Mouse (Mus musculus) CH12.LX (cell line): ENCODE results near the gene Natd1. TPM values are rescaled to one million over a fixed set of nuclear protein-coding genes. Genes with fewer than 3 reads are reported as not detected.

Experiments
- DNase-seq: peaks from one replicate; pipeline ENCODE4 v3.0.0-alpha.2; 2013; ENCODE audit errors: extremely low read depth
- H3K27ac ChIP-seq: 2 replicates; pipeline ENCODE4 v1.5.1; 2012; ENCODE audit warnings: low read depth, mild to moderate bottlenecking, control low read depth, moderate library complexity; ENCODE audit not compliant: insufficient read depth
- H3K27me3 ChIP-seq: replicated peaks from 2 replicates; pipeline ENCODE3; 2012; ENCODE audit warnings: inconsistent platforms
- H3K36me3 ChIP-seq, 2 experiments: replicated peaks in 1 of 2; 2 replicates each; pipeline versions ENCODE3 to v1.6.1; 2012; ENCODE audit warnings: inconsistent platforms in 1 of 2, low read length in 1 of 2, mild to moderate bottlenecking in 1 of 2, mixed read lengths in 1 of 2, moderate library complexity in 1 of 2; ENCODE audit not compliant: control insufficient read depth in 1 of 2, insufficient read depth in 1 of 2
- H3K4me1 ChIP-seq, 2 experiments: 2 replicates each; pipeline ENCODE4 v1.6.1; 2012; ENCODE audit warnings: inconsistent platforms in 1 of 2, moderate library complexity in 1 of 2; ENCODE audit not compliant: insufficient read depth in 2 of 2, control insufficient read depth in 1 of 2
- H3K4me2 ChIP-seq: 2 replicates; pipeline ENCODE4 v1.6.1; 2012; ENCODE audit warnings: low read depth, mild to moderate bottlenecking, control low read depth; ENCODE audit not compliant: poor library complexity, insufficient read depth, severe bottlenecking
- H3K4me3 ChIP-seq, 3 experiments: fragments of 150-350 bp in 1 of 3; sonication (generic) in 1 of 3; replicated peaks in 1 of 3; 2 replicates each; pipeline versions ENCODE3 to v1.5.1; 2011 to 2012; ENCODE audit warnings: low read depth in 2 of 3, low read length in 2 of 3, mild to moderate bottlenecking in 2 of 3, moderate library complexity in 2 of 3, control low read depth in 1 of 3, improper control_type of control experiment in 1 of 3, inconsistent platforms in 1 of 3, mixed read lengths in 1 of 3; ENCODE audit not compliant: poor library complexity in 1 of 3
- H3K79me2 ChIP-seq: replicated peaks from 2 replicates; pipeline ENCODE4 v1.6.1; 2012; ENCODE audit warnings: mild to moderate bottlenecking, moderate library complexity; ENCODE audit not compliant: control insufficient read depth, poor library complexity, insufficient read depth, severe bottlenecking; ENCODE audit errors: extremely low read depth
- H3K9ac ChIP-seq: 2 replicates; pipeline ENCODE4 v1.6.1; 2012; ENCODE audit warnings: low read depth, mild to moderate bottlenecking, control low read depth, moderate library complexity; ENCODE audit not compliant: insufficient read depth
- H3K9me3 ChIP-seq: replicated peaks from 2 replicates; pipeline ENCODE3; 2012; ENCODE audit warnings: low read length, inconsistent platforms, mixed read lengths
- BHLHE40 ChIP-seq: IDR thresholded peaks from 2 replicates; pipeline ENCODE4 v1.6.1; 2011; ENCODE audit warnings: mild to moderate bottlenecking, low read depth, low read length, improper control_type of control experiment
- E2F4 ChIP-seq: IDR thresholded peaks from 2 replicates; pipeline ENCODE4 v1.6.1; 2011; ENCODE audit warnings: low read depth, low read length, improper control_type of control experiment; ENCODE audit not compliant: insufficient replicate concordance
- EP300 ChIP-seq: IDR thresholded peaks from 2 replicates; pipeline ENCODE4 v1.6.1; 2011; ENCODE audit warnings: low read length, improper control_type of control experiment
- JUN ChIP-seq: IDR thresholded peaks from 2 replicates; pipeline ENCODE4 v1.6.1; 2011; ENCODE audit warnings: low read depth, mild to moderate bottlenecking, low read length, improper control_type of control experiment, moderate library complexity; ENCODE audit not compliant: insufficient read depth
- KAT2A ChIP-seq: IDR thresholded peaks from 2 replicates; pipeline ENCODE4 v1.6.1; 2012; ENCODE audit warnings: low read length, improper control_type of control experiment, inconsistent platforms; ENCODE audit not compliant: insufficient replicate concordance
- MAX ChIP-seq: IDR thresholded peaks from 2 replicates; pipeline ENCODE4 v1.6.1; 2011; ENCODE audit warnings: low read length, improper control_type of control experiment
- MAZ ChIP-seq: IDR thresholded peaks from 2 replicates; pipeline ENCODE4 v1.6.1; 2012; ENCODE audit warnings: low read depth, mild to moderate bottlenecking, inconsistent platforms, low read length, improper control_type of control experiment, moderate library complexity
- MXI1 ChIP-seq: IDR thresholded peaks from 2 replicates; pipeline ENCODE4 v1.6.1; 2011; ENCODE audit warnings: mild to moderate bottlenecking, low read depth, low read length, improper control_type of control experiment
- NELFE ChIP-seq: IDR thresholded peaks from 2 replicates; pipeline ENCODE4 v1.6.1; 2011; ENCODE audit warnings: low read depth, low read length, improper control_type of control experiment
- NRF1 ChIP-seq: IDR thresholded peaks from 2 replicates; pipeline ENCODE4 v1.6.1; 2014; ENCODE audit warnings: low read depth, mild to moderate bottlenecking, inconsistent platforms, low read length, improper control_type of control experiment, moderate library complexity
- PAX5 ChIP-seq: IDR thresholded peaks from 2 replicates; pipeline ENCODE4 v1.6.1; 2012; ENCODE audit warnings: low read length, inconsistent platforms, mixed read lengths
- POLR2A ChIP-seq: IDR thresholded peaks from 2 replicates; pipeline ENCODE4 v1.6.1; 2011; ENCODE audit warnings: low read depth, mild to moderate bottlenecking, improper control_type of control experiment, low read length
- POLR2AphosphoS2 ChIP-seq: IDR thresholded peaks from 2 replicates; pipeline ENCODE4 v1.6.1; 2011; ENCODE audit warnings: low read depth, low read length, improper control_type of control experiment
- RAD21 ChIP-seq: IDR thresholded peaks from 2 replicates; pipeline ENCODE4 v1.6.1; 2011; ENCODE audit warnings: low read depth, mild to moderate bottlenecking, low read length, improper control_type of control experiment, moderate library complexity
- RCOR1 ChIP-seq: conservative IDR thresholded peaks from 2 replicates; pipeline ENCODE4 v1.6.1; 2012; ENCODE audit warnings: low read depth, mild to moderate bottlenecking, inconsistent platforms, low read length, improper control_type of control experiment
- SIN3A ChIP-seq: IDR thresholded peaks from 2 replicates; pipeline ENCODE4 v1.6.1; 2012; ENCODE audit warnings: low read length, improper control_type of control experiment, inconsistent platforms
- TBP ChIP-seq: conservative IDR thresholded peaks from 2 replicates; pipeline ENCODE4 v1.6.1; 2011; ENCODE audit warnings: low read depth, low read length, improper control_type of control experiment
- UBTF ChIP-seq: IDR thresholded peaks from 2 replicates; pipeline ENCODE4 v1.6.1; 2012; ENCODE audit warnings: low read depth, mild to moderate bottlenecking, inconsistent platforms, low read length, improper control_type of control experiment, moderate library complexity
- USF2 ChIP-seq: conservative IDR thresholded peaks from 2 replicates; pipeline ENCODE4 v1.6.1; 2011; ENCODE audit warnings: low read depth, low read length, improper control_type of control experiment
- ZC3H11A ChIP-seq: IDR thresholded peaks from 2 replicates; pipeline ENCODE4 v1.6.1; 2012; ENCODE audit warnings: low read depth, mild to moderate bottlenecking, inconsistent platforms, low read length, improper control_type of control experiment
- ZNF384 ChIP-seq: IDR thresholded peaks from 2 replicates; pipeline ENCODE4 v1.6.1; 2012; ENCODE audit warnings: low read depth, low read length, improper control_type of control experiment, inconsistent platforms
- dilution Hi-C: fragments of 300-500 bp; cut with MboI; formaldehyde crosslinking; loops from 2 replicates; pipeline ENCODE4 v1.14.3; 2020; ENCODE audit warnings: low sequenced_read_pairs; ENCODE audit not compliant: extremely low pct_unique_long_range_greater_than_20kb, extremely low pct_ligation_motif_present
- in situ Hi-C: fragments of 300-500 bp; cut with MboI; formaldehyde crosslinking; loops from 3 replicates; pipeline ENCODE4 v1.14.3; 2019; ENCODE audit warnings: low sequenced_read_pairs, low pct_ligation_motif_present, low pct_unique_long_range_greater_than_20kb, mixed read lengths
- polyA plus RNA-seq: library from polyadenylated mRNA; unstranded; fragments of >175 nt; gene quantifications from 2 replicates; pipeline ENCODE4 v1.2.1, GENCODE M21; 2012; ENCODE audit warnings: low read depth; ENCODE audit not compliant: insufficient read length
- total RNA-seq, 2 experiments: library from RNA; depleted of rRNA; stranded (reverse); fragments of 300-350 nt in 1 of 2; fragments of >200 nt in 1 of 2; gene quantifications; 2 replicates each; pipeline ENCODE4 v1.2.3; 2012 to 2014

Natd1 gene
- total and polyA plus RNA-seq, 3 experiments: 2.1 to 5.2 (median 5.0) TPM

- Histone ChIP-seq H3K36me3 (peaks cover 13 to 37% of the 10 kb centered on the region in 2 experiments), H3K27ac (no peak overlapping the region), H3K9ac (no peak overlapping the region), H3K4me1 (no peaks in the 10 kb centered on the region), H3K27me3 (no peaks in the 10 kb centered on the region), H3K4me3 (no peak overlapping the region), H3K4me2 (no peak overlapping the region), H3K79me2 (no peaks in the 10 kb centered on the region), H3K9me3 (no peaks in the 10 kb centered on the region)
- in situ Hi-C loops: loop anchor here (10.0 kb wide), 1 partner anchor 139 kb away; no protein-coding TSS in a partner anchor
- dilution Hi-C loops: no loop called here
- no peak for TF ChIP-seq RAD21
- TF ChIP-seq EP300: no peak
- no peak for TF ChIP-seq MAX
- TF ChIP-seq UBTF: no peak
- TF ChIP-seq E2F4: no peak
- no peak for TF ChIP-seq PAX5
- no peak for TF ChIP-seq POLR2AphosphoS2
- no peak for TF ChIP-seq NRF1
- no peak for TF ChIP-seq KAT2A
- TF ChIP-seq MAZ: no peak
- TF ChIP-seq USF2: no peak
- no peak for TF ChIP-seq POLR2A
- TF ChIP-seq SIN3A: no peak
- DNase-seq: no peak
These were observed 9.0 kb downstream of the Natd1 start for GRCm38 (mm10) chr11:60905407-60906120.

- Histone ChIP-seq H3K9me3 (no peaks in the 10 kb centered on the region), H3K9ac (no peak overlapping the region), H3K79me2 (no peaks in the 10 kb centered on the region), H3K4me3 (no peak overlapping the region), H3K36me3 (peaks cover 13 to 35% of the 10 kb centered on the region in 2 experiments), H3K4me1 (0 out of 4 replicates have a peak, but pooled peaks cover 0 to under 1% of the 10 kb centered on the region in 2 experiments), H3K27ac (no peak overlapping the region), H3K27me3 (no peaks in the 10 kb centered on the region), H3K4me2 (no peak overlapping the region)
- in situ Hi-C loops (loop anchor here (10.0 kb wide), 1 partner anchor 141 kb away; no protein-coding TSS in a partner anchor), dilution Hi-C loops (no loop called here)
- no peak for TF ChIP-seq NELFE
- no peak for TF ChIP-seq MXI1
- no peak for TF ChIP-seq ZC3H11A
- TF ChIP-seq SIN3A: no peak
- TF ChIP-seq BHLHE40: no peak
- no peak for TF ChIP-seq TBP
- no peak for TF ChIP-seq NRF1
- no peak for TF ChIP-seq JUN
- TF ChIP-seq ZNF384: no peak
- TF ChIP-seq EP300: no peak
- TF ChIP-seq PAX5: no peak
- no peak for TF ChIP-seq RCOR1
- DNase-seq: no peak
These were observed 10.9 kb downstream of the Natd1 start for GRCm38 (mm10) chr11:60903661-60904061.
